Mouse (Mus musculus) cerebellum, postnatal 4 days (tissue): ENCODE results near the gene Olfr156.
A peak's percentile ranks its signal among the peaks of the same experiment; 100 is the strongest.
"Not testable (repeated sequence)": the region's sequence is repeated elsewhere in the genome, so short reads cannot be mapped to it uniquely, and the experiment has no call there.

Experiments used
- DNase-seq, 2 experiments: peaks; one replicate each; pipeline ENCODE4 v3.0.0; 2022; ENCODE audit warnings: low spot score in 2 of 2, mixed read lengths in 1 of 2

Gene Olfr156

DNA sequence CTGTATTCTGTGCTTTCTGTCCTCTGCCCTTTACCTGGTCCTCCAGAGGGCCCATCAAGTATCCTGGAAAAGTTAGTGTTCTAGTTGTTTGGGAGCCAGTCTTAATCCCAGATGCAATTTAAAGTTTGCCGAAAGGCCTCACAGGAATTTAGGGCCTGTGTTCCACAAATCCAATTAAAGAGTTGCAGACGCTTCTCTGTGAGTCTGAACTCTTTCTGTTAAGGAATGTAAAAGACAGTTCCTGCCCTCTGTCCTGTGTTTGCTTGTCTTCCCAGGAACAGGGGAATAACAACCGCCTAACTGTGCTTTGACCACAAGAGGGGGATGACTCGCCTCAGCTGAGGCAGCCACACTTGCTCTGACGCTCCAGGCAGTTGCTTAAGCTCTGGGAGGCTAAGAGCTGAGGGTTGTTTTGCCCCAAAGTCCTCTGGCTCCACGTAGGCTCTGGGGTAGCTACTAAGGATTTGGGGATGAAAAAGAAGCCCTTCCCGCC, at the start of gene Olfr156:
Olfr156 (minus strand) TSS at position 51 of the 493 bp plus-strand sequence.
- DNase-seq, result peak; percentile 6 to 21

DNA sequence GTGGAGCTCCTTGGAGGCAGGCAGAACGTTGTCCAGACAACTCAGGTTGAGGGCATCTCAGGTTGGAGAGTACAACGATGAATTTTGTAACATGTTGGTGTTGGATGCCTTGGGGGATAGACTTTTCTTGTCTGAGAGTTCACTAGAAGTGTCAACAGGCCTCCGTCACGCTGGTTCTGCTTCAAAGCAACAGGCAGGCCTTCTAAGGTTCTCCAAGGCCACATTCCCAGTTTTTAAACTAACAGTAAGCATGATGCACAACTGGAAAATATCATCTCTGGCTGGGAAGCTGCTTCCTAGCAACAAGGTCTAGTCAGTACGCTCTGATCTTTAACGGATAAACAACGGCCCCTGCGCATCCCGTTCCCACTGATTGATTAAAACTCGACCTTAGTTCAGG, 46.1 kb upstream of the Olfr156 start:
- no peak for DNase-seq

DNA sequence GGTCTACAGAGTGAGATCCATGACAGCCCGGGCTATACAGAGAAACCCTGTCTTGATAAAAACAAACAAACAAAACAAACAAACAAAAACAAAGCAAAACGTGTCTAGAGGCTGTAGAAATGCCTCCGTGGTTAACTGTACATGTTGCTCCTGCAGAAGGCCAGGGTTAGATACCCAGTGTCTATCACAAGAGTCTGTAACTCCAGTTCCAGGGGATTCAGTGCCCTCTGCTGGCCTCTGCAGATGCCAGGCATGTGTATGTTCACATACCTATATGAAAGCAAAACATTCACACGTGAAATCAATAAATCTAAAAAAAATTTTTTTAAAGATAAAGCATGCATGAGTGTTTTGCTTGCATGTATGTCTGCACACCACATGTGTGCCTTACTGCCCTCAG, 39.6 kb upstream of the Olfr156 start:
- DNase-seq, result no peak

DNA sequence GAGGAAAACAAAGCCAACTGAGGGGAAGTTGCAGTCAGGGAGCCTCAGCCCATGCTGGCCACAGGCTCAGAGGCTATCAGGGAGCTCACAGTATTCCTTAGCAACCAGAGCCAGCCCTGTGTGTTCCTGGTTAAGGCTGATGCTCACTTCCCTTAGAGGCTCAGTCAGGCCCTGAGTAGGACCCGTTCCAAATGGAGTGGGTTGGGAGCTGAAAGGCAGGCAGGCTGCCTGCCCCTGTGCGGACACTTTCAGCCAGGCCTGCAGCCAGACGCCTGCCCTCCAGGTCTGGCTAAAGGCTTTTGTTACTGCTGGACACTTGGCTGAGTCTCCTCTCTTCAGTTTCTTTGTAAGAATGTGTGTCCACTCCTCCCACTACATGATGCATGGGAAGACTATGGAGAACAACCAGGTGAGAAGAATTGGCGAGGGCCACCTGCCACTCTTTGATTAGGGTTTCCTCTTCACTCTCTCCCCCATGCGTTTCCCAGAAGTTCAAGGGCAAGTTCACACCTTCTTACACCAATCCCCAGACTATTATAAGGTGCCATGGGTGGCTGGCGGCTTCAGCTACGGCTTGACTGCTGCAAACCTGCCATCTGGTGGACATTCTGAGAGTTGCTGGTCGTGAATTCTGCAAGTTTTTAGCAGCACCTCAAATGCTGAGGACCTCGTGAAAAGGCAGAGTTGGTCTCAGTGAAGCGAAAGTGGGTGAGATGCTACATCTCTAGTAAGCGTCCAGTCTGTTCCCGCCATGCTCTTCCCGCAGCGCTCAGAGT, 37.2 kb upstream of the Olfr156 start:
- DNase-seq, result peak; percentile 62 to 73

- DNase-seq, result no peak
Measured at GRCm38 (mm10) chr4:43859886-43860285, 36.2 kb upstream of the Olfr156 start.

DNA sequence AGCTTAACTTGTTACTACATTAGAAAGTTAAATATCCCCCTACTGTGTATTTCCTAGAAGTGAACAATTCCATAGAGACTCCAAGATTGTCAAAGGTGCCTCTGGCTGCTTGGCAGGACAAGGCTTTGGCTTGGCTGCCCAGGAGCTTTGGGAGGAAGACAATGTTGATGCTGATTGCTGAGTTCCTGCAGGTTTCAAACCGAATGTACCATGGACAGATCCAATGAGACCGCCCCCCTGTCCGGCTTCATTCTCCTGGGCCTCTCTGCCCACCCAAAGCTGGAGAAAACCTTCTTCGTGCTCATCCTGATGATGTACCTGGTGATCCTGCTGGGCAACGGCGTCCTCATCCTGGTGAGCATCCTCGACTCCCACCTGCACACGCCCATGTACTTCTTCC, 30.4 kb upstream of the Olfr156 start:
- DNase-seq, result no peak

DNA sequence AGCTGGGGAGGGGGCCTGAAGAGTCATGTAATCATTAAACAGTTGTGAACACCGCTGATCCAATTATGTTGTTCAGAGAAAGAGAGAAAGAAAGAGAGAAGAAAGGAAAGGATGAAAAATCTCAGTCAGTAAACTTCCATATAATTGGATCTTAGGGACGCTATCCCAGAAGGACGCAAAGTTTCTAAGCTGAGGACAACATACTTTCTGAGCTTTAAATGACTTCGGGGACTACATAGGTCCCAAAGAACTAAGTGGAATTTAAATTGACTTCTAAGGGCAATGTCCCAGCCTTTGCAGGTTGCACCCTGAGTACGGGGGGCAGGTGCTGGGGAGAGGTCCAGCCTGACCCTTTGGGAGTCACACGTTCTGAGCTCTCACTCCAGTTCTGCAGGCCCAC, 27.6 kb upstream of the Olfr156 start, which contains the start of gene Olfr155:
Olfr155 (plus strand) TSS at position 301 of the 400 bp plus-strand sequence.
- DNase-seq, result no peak

- no peak for DNase-seq
Measured at GRCm38 (mm10) chr4:43840101-43840500, 16.4 kb upstream of the Olfr156 start, which contains the start of gene Olfr157. Gene Olfr157, minus strand, starts transcription at chr4:43840201.

GRCm38 (mm10) chr4:43838326-43838725, 14.6 kb upstream of the Olfr156 start:
- DNase-seq, result no peak

DNA sequence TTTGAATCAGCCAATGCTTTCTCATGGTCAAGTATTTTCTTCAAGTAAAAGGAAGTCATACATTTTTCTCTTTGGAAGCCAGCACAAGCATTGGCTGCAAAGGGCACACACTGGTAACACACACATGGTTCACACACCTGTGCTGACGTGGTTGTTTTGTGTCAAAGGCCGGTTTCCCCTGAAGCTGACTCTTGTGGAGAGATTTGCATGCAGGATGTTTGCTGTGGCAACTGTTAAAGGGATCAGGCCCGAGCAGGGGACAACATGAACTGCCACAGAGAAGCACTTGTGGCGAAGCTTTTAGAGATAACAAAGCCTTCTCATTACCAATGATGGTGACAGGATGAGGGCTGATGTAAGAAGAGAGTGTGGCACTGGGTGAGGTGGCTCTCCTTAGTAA, 11.1 kb upstream of the Olfr156 start:
- no peak for DNase-seq

GRCm38 (mm10) chr4:43833752-43834151, 10.1 kb upstream of the Olfr156 start:
- no peak for DNase-seq

- no peak for DNase-seq
Measured at GRCm38 (mm10) chr4:43832031-43832430, 8.3 kb upstream of the Olfr156 start.

DNA sequence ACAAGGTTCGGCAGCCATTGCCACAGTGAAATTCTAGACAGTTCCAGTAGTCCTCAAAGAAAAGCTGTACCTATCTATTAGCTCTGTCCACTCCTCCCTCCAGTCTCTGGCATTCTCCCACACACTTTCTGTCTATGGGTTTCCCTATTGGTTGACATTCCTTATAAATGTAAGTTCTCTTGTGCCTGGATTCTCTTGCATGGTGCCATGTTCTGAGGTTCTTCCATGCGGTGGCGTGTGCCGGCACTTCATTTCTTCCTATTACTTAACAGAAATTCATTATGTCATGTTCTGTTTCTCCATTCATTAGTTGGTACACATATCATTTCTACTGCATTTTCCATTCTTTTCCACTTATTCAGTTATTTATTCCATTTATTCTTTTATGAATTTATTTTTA, 5.1 kb upstream of the Olfr156 start:
- DNase-seq, result no peak

- peak in 1 of 2 experiments; percentile 12 for DNase-seq
Measured at GRCm38 (mm10) chr4:43822896-43823550, 672 bp downstream of the Olfr156 start.

DNA sequence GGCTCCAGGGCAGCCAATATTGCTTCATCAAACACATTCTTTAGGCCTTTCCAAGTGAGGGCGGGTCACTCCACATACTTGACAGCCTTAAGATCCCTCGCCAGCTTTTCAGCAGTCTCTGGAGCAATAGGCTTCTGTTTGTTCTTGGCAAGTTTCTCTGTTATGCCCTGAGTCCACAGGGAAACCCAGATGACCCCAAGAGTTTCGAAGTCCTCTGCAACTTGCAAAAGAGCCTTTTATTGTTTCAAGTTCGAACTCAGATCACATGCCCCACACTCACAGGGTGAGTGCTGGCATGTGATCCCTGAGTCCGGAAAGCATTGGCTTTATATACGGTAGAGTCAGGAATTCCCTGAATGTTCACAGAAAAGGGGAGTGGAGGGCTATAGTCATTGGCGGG, 24.8 kb downstream of the Olfr156 start:
- no peak for DNase-seq

- DNase-seq, result not testable (repeated sequence)
Measured at GRCm38 (mm10) chr4:43795844-43796243, 27.9 kb downstream of the Olfr156 start.

- no peak for DNase-seq
Measured at GRCm38 (mm10) chr4:43795296-43795695, 28.4 kb downstream of the Olfr156 start.

- DNase-seq, result no peak
Measured at GRCm38 (mm10) chr4:43772304-43772703, 51.4 kb downstream of the Olfr156 start.

GRCm38 (mm10) chr4:43771626-43772025, 52.1 kb downstream of the Olfr156 start:
- DNase-seq, result no peak

GRCm38 (mm10) chr4:43770909-43771308, 52.8 kb downstream of the Olfr156 start, which contains the start of gene Olfr159:
Gene Olfr159, minus strand, starts transcription at chr4:43771009.
- no peak for DNase-seq
